Mouse (Mus musculus) adrenal gland, adult 18-20 months (tissue): ENCODE results near the gene Epb41l1. TPM values are rescaled to one million over a fixed set of nuclear protein-coding genes. Genes with fewer than 3 reads are reported as not detected.
"Not testable (repeated sequence)": the region's sequence is repeated elsewhere in the genome, so short reads cannot be mapped to it uniquely, and the experiment has no call there.

Experiments used
- DNase-seq, 2 experiments: peaks; one replicate each; pipeline ENCODE4 v3.0.0; 2021 to 2022; ENCODE audit warnings: low spot score in 2 of 2
- long read RNA-seq, 2 experiments: library from polyadenylated mRNA; stranded (forward); transcript quantifications; one replicate each; pipeline ENCODE4 v2.0.0; 2021
- total RNA-seq, 2 experiments: library from RNA; stranded (reverse); gene quantifications; 1 replicate in 1 of 2; 2 replicates in 1 of 2; pipeline ENCODE4 v1.2.3; 2021

The Epb41l1 gene
- total RNA-seq, result 10 to 100 TPM; 67.0 to 75.9 TPM
- long read RNA-seq, experiment 1, partial matches to known transcripts, result 0 of 11 reads
- long read RNA-seq, experiment 1, other reads (novel, unspliced or antisense), result 10 of 11 reads
- long read RNA-seq, experiment 2, partial matches to known transcripts, result 28 of 42 reads
- long read RNA-seq, experiment 2, other reads (novel, unspliced or antisense), result 12 of 42 reads

GRCm38 (mm10) chr2:156420694-156421380 is at the start of gene Epb41l1:
Gene Epb41l1, plus strand, starts transcription at chr2:156420909.
- DNase-seq, result peak; percentile 64 to 68

GRCm38 (mm10) chr2:156376956-156377355 is 43.8 kb upstream of the Epb41l1 start:
- no peak for DNase-seq

GRCm38 (mm10) chr2:156379929-156380328 is 40.8 kb upstream of the Epb41l1 start:
- no peak for DNase-seq

- no peak for DNase-seq
Measured at GRCm38 (mm10) chr2:156381350-156381749, 39.4 kb upstream of the Epb41l1 start.

- DNase-seq, result peak; percentile 65 to 72
Measured at GRCm38 (mm10) chr2:156392461-156393154, 28.1 kb upstream of the Epb41l1 start.

- no peak for DNase-seq
Measured at GRCm38 (mm10) chr2:156393155-156393828, 27.4 kb upstream of the Epb41l1 start.

- DNase-seq, result no peak
Measured at GRCm38 (mm10) chr2:156394282-156394681, 26.4 kb upstream of the Epb41l1 start.

GRCm38 (mm10) chr2:156396096-156396495 is 24.6 kb upstream of the Epb41l1 start:
- DNase-seq, result no peak

- no peak for DNase-seq
Measured at GRCm38 (mm10) chr2:156397988-156398387, 22.7 kb upstream of the Epb41l1 start.

- no peak for DNase-seq
Measured at GRCm38 (mm10) chr2:156399485-156399884, 21.2 kb upstream of the Epb41l1 start.

GRCm38 (mm10) chr2:156401331-156401730 is 19.4 kb upstream of the Epb41l1 start:
- no peak for DNase-seq

- DNase-seq, result no peak
Measured at GRCm38 (mm10) chr2:156402036-156402435, 18.7 kb upstream of the Epb41l1 start.

- DNase-seq, result no peak
Measured at GRCm38 (mm10) chr2:156406987-156407386, 13.7 kb upstream of the Epb41l1 start.

- no peak for DNase-seq
Measured at GRCm38 (mm10) chr2:156408168-156408567, 12.5 kb upstream of the Epb41l1 start.

- DNase-seq, result not testable (repeated sequence)
Measured at GRCm38 (mm10) chr2:156411348-156411747, 9.4 kb upstream of the Epb41l1 start.

GRCm38 (mm10) chr2:156414996-156415395 is 5.7 kb upstream of the Epb41l1 start:
- DNase-seq, result no peak

GRCm38 (mm10) chr2:156415674-156416073 is 5.0 kb upstream of the Epb41l1 start:
- no peak for DNase-seq

- no peak for DNase-seq
Measured at GRCm38 (mm10) chr2:156417194-156417593, 3.5 kb upstream of the Epb41l1 start.

GRCm38 (mm10) chr2:156418467-156418866 is 2.2 kb upstream of the Epb41l1 start:
- DNase-seq, result no peak

- no peak for DNase-seq
Measured at GRCm38 (mm10) chr2:156420327-156420693, 399 bp upstream of the Epb41l1 start.

- peak; percentile 40 to 44 for DNase-seq
Measured at GRCm38 (mm10) chr2:156421381-156422110, 837 bp downstream of the Epb41l1 start.
